Comparison of ENCODE assay signal across 18 mouse cellular contexts in the genomic region with DNA sequence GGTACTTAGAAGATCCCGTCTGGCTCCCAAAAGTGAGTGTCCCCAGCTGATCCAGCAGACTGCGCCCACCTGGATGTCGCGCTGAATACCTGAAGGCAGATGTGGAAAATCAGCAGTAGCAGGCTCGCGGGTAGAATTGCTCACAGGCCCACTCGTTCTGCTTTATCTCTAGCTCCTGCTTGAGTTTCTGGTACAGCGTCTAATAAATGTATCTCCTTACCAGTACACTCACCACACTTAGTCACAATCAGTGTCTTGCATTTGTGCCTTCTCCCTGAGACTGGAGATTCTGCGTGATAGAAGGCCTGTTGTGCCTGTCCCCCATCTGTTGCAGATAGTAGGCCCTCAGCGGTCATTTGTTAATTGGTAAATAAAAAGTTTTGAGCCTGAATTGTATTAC.
"Had no signal": no experiment of that assay in that cellular context is flagged by ENCODE, and none has a peak within 500 bp of the region (broad histone marks: within the 10 kb centered on the region; RNA-seq: fewer than 3 reads in every experiment).

No protein-coding gene starts in this region.

- H3K4me3 ChIP-seq: liver, embryonic 15.5 days; lung, embryonic 15.5 days; midbrain, embryonic 13.5 days; midbrain, embryonic 15.5 days; neural tube, embryonic 12.5 days had no signal

- H3K27me3 ChIP-seq: liver, embryonic 15.5 days; lung, embryonic 15.5 days; midbrain, embryonic 13.5 days; midbrain, embryonic 15.5 days; neural tube, embryonic 12.5 days had no signal

- H3K4me2 ChIP-seq: liver, embryonic 15.5 days; lung, embryonic 15.5 days; midbrain, embryonic 11.5 days; midbrain, embryonic 13.5 days; midbrain, embryonic 15.5 days; neural tube, embryonic 12.5 days had no signal

- H3K9ac ChIP-seq: liver, embryonic 15.5 days; liver, postnatal 0 days; lung, embryonic 15.5 days; midbrain, embryonic 13.5 days; midbrain, embryonic 15.5 days; neural tube, embryonic 12.5 days had no signal

- H3K27ac ChIP-seq: liver, embryonic 15.5 days; lung, embryonic 15.5 days; macrophage; midbrain, embryonic 13.5 days; midbrain, embryonic 15.5 days; neural tube, embryonic 12.5 days had no signal

- H3K9me3 ChIP-seq: liver, embryonic 15.5 days; lung, embryonic 15.5 days; midbrain, embryonic 13.5 days; midbrain, embryonic 15.5 days; neural tube, embryonic 12.5 days had no signal

- H3K36me3 ChIP-seq: liver, embryonic 15.5 days; lung, embryonic 15.5 days; midbrain, embryonic 13.5 days; midbrain, embryonic 15.5 days; neural tube, embryonic 12.5 days had no signal

- DNase-seq: liver, postnatal 0 days; lung, adult 2 months; lung, postnatal 14 days; lung, postnatal 36 days; right cerebral cortex, postnatal 25 days; right cerebral cortex, postnatal 4 days; spleen, adult 18-20 months; thymus, adult 18-20 months; thymus, postnatal 25 days; thymus, postnatal 4 days had no signal

- H3K4me1 ChIP-seq: liver, embryonic 15.5 days; midbrain, embryonic 13.5 days; midbrain, embryonic 15.5 days; neural tube, embryonic 12.5 days had no signal

- ATAC-seq: liver, postnatal 0 days; lung, postnatal 0 days; midbrain, embryonic 13.5 days; midbrain, embryonic 15.5 days had no signal
